ENCODE assay signal across 36 mouse cellular contexts in the genomic region with DNA sequence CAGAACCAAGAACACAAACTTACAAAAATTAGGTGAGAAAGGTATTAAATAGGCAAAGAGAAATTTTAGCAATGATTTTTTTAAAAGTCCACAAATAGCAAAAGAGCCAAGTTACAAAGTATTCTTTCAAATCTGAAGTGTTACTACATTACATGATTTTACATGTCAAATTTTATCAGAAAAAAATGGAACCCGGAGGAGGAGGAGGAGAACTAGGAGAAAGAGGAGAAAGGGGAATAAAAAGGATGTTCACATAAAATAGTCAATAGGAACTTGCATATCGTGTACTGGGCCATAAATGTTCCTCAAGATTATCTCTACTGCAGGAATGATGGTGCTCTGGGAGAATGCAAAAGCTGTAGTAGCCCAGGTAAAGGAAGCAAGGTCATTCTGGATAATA.
"Had no signal": no experiment of that assay in that cellular context is flagged by ENCODE, and none has a peak within 500 bp of the region (broad histone marks: within the 10 kb centered on the region; RNA-seq: fewer than 3 reads in every experiment).

No protein-coding gene starts in this region.

- ATAC-seq: hindbrain, embryonic 16.5 days; hindbrain, postnatal 0 days; inflammation-experienced regulatory T-cells, adult 6 months; intestine, embryonic 15.5 days; intestine, embryonic 16.5 days; intestine, postnatal 0 days had no signal

- H3K4me2 ChIP-seq: heart, embryonic 11.5 days; heart, embryonic 12.5 days; heart, embryonic 13.5 days; heart, embryonic 15.5 days; hindbrain, embryonic 12.5 days; hindbrain, embryonic 13.5 days; hindbrain, embryonic 14.5 days; hindbrain, embryonic 15.5 days; intestine, embryonic 15.5 days; kidney, embryonic 15.5 days had no signal

- H3K9ac ChIP-seq: heart, embryonic 12.5 days; heart, embryonic 13.5 days; heart, embryonic 15.5 days; hindbrain, embryonic 12.5 days; hindbrain, embryonic 13.5 days; hindbrain, embryonic 14.5 days; hindbrain, embryonic 15.5 days; intestine, embryonic 15.5 days; kidney, embryonic 15.5 days had no signal

- H3K27me3 ChIP-seq: heart, embryonic 12.5 days; heart, embryonic 13.5 days; heart, embryonic 15.5 days; hindbrain, embryonic 12.5 days; hindbrain, embryonic 13.5 days; hindbrain, embryonic 15.5 days; intestine, embryonic 15.5 days; kidney, embryonic 15.5 days had no signal

- H3K4me3 ChIP-seq: heart, embryonic 10.5 days; heart, embryonic 12.5 days; heart, embryonic 13.5 days; heart, embryonic 15.5 days; hindbrain, embryonic 10.5 days; hindbrain, embryonic 12.5 days; hindbrain, embryonic 13.5 days; hindbrain, embryonic 15.5 days; intestine, embryonic 15.5 days; kidney, embryonic 15.5 days; layer of hippocampus, adult 2 months; left cerebral cortex, adult 2 months had no signal

- H3K36me3 ChIP-seq: heart, embryonic 10.5 days; heart, embryonic 12.5 days; heart, embryonic 13.5 days; heart, embryonic 15.5 days; hindbrain, embryonic 10.5 days; hindbrain, embryonic 12.5 days; hindbrain, embryonic 13.5 days; hindbrain, embryonic 15.5 days; intestine, embryonic 15.5 days; kidney, embryonic 15.5 days had no signal

- H3K4me1 ChIP-seq: heart, embryonic 10.5 days; heart, embryonic 12.5 days; heart, embryonic 13.5 days; heart, embryonic 15.5 days; hindbrain, embryonic 10.5 days; hindbrain, embryonic 12.5 days; hindbrain, embryonic 13.5 days; hindbrain, embryonic 15.5 days; intestine, embryonic 15.5 days; kidney, embryonic 15.5 days had no signal

- DNase-seq: heart, postnatal 10 days; heart, postnatal 14 days; heart, postnatal 36 days; heart, postnatal 4 days; kidney, adult 11 months; kidney, adult 18-20 months; kidney, adult 2 months; kidney, adult 8-10 months; kidney, adult 9 months; kidney, postnatal 10 days; kidney, postnatal 14 days; kidney, postnatal 25 days; kidney, postnatal 36 days; kidney, postnatal 4 days; layer of hippocampus, adult 9-11 months; layer of hippocampus, postnatal 36 days had no signal

- H3K9me3 ChIP-seq: heart, embryonic 10.5 days; heart, embryonic 12.5 days; heart, embryonic 13.5 days; heart, embryonic 15.5 days; hindbrain, embryonic 10.5 days; hindbrain, embryonic 12.5 days; hindbrain, embryonic 13.5 days; hindbrain, embryonic 15.5 days; intestine, embryonic 15.5 days; kidney, embryonic 15.5 days had no signal

- H3K27ac ChIP-seq: heart, embryonic 10.5 days; heart, embryonic 13.5 days; heart, embryonic 15.5 days; hindbrain, embryonic 10.5 days; hindbrain, embryonic 12.5 days; hindbrain, embryonic 13.5 days; hindbrain, embryonic 14.5 days; hindbrain, embryonic 15.5 days; hindbrain, postnatal 0 days; intestine, embryonic 15.5 days; kidney, embryonic 15.5 days; kidney, postnatal 0 days; layer of hippocampus, adult 2 months; left cerebral cortex, adult 2 months had no signal
